ENCODE assay signal across 11 mouse cellular contexts in genomic region chr7:29052821-29053220, GRCm38 (mm10).
DNase-seq lines count a peak whose midpoint lies in the region; ATAC-seq and TF ChIP-seq lines count a peak whose summit lies in the region.
"Had no signal": no experiment of that assay in that cellular context is flagged by ENCODE, and none has a peak within 500 bp of the region (broad histone marks: within the 10 kb centered on the region; RNA-seq: fewer than 3 reads in every experiment).

No protein-coding gene starts in this region.

- H3K4me3 ChIP-seq in heart, embryonic 10.5 days = peak overlapping the region; percentile 29
- H3K4me3 ChIP-seq in midbrain, embryonic 12.5 days = 0 out of 2 replicates have a peak overlapping the region, but pooled peaks have one; percentile 5
- no peak overlapping the region for H3K4me3 ChIP-seq in midbrain, postnatal 0 days (ENCODE audit: low read depth, low read length)
- peak overlapping the region; percentile 31 for H3K4me3 ChIP-seq in limb, embryonic 13.5 days
- H3K4me3 ChIP-seq: left cerebral cortex, adult 2 months had no signal

- H3K4me2 ChIP-seq in midbrain, embryonic 12.5 days (replicated peaks) = no peak overlapping the region
- H3K4me2 ChIP-seq in midbrain, postnatal 0 days (ENCODE audit: low read depth, low read length, poor library complexity, severe bottlenecking) = no peak overlapping the region
- peak overlapping the region; percentile 57 for H3K4me2 ChIP-seq in limb, embryonic 13.5 days (replicated peaks)

- TF ChIP-seq CTCF in midbrain, postnatal 0 days (IDR thresholded peaks at IDR 0.05) = no peak

- H3K9ac ChIP-seq in midbrain, embryonic 12.5 days (replicated peaks) = no peak overlapping the region
- H3K9ac ChIP-seq in midbrain, postnatal 0 days (replicated peaks; ENCODE audit: low read length, poor library complexity, severe bottlenecking) = no peak overlapping the region
- peak overlapping the region; percentile 13; the same call in 1 of the 2 replicates for H3K9ac ChIP-seq in limb, embryonic 13.5 days

- no peak for ATAC-seq in midbrain, embryonic 12.5 days (ENCODE audit: low FRiP score, low read depth)
- no peak for ATAC-seq in midbrain, postnatal 0 days (ENCODE audit: low FRiP score)
- ATAC-seq in limb, embryonic 13.5 days (ENCODE audit: low FRiP score, low read depth) = no peak

- H3K27ac ChIP-seq in heart, embryonic 10.5 days = no peak overlapping the region
- H3K27ac ChIP-seq in midbrain, embryonic 12.5 days (replicated peaks) = no peak overlapping the region
- no peak overlapping the region for H3K27ac ChIP-seq in midbrain, postnatal 0 days (ENCODE audit: low read depth, low read length)
- no peak overlapping the region for H3K27ac ChIP-seq in limb, embryonic 13.5 days
- H3K27ac ChIP-seq: left cerebral cortex, adult 2 months; macrophage had no signal

- DNase-seq in heart, embryonic 10.5 days (ENCODE audit: low spot score) = no peak
- no peak for DNase-seq in heart, adult 8-10 months (ENCODE audit: low spot score)
- DNase-seq in midbrain, postnatal 0 days (ENCODE audit: low spot score) = no peak
- DNase-seq in cerebellum, adult 9-10 months = no peak
- DNase-seq in gastrocnemius, postnatal 4 days (ENCODE audit: low spot score in 2 of 2) = no peak
- DNase-seq in layer of hippocampus, postnatal 25 days (ENCODE audit: extremely low spot score in 1 of 2, low spot score in 1 of 2) = no peak
- DNase-seq: heart, postnatal 14 days had no signal

- H3K4me1 ChIP-seq in heart, embryonic 10.5 days = peaks cover 6% of the 10 kb centered on the region
- 0 out of 2 replicates have a peak, but pooled peaks cover 3% of the 10 kb centered on the region for H3K4me1 ChIP-seq in midbrain, embryonic 12.5 days
- no peaks in the 10 kb centered on the region for H3K4me1 ChIP-seq in midbrain, postnatal 0 days (ENCODE audit: insufficient read depth, low read length)
- peaks cover 7% of the 10 kb centered on the region for H3K4me1 ChIP-seq in limb, embryonic 13.5 days

- H3K36me3 ChIP-seq in heart, embryonic 10.5 days = no peaks in the 10 kb centered on the region
- no peaks in the 10 kb centered on the region for H3K36me3 ChIP-seq in midbrain, embryonic 12.5 days
- no peaks in the 10 kb centered on the region for H3K36me3 ChIP-seq in midbrain, postnatal 0 days (ENCODE audit: insufficient read depth, low read length)
- H3K36me3 ChIP-seq in limb, embryonic 13.5 days = no peaks in the 10 kb centered on the region

- H3K27me3 ChIP-seq in heart, embryonic 10.5 days (ENCODE audit: insufficient read depth, poor library complexity, severe bottlenecking) = peaks cover 78% of the 10 kb centered on the region
- H3K27me3 ChIP-seq in midbrain, embryonic 12.5 days = peaks cover 57% of the 10 kb centered on the region
- H3K27me3 ChIP-seq in midbrain, postnatal 0 days (ENCODE audit: insufficient read depth, low read length) = peaks cover 19% of the 10 kb centered on the region
- peaks cover 47% of the 10 kb centered on the region for H3K27me3 ChIP-seq in limb, embryonic 13.5 days

- WGBS in heart, embryonic 10.5 days = 3% methylated on average over 19 of the region's 19 CpGs
- WGBS in midbrain, embryonic 12.5 days = 7% methylated on average over 19 of the region's 19 CpGs
- 6% methylated on average over 19 of the region's 19 CpGs for WGBS in midbrain, postnatal 0 days
- WGBS in limb, embryonic 13.5 days = 6% methylated on average over 19 of the region's 19 CpGs

- H3K9me3 ChIP-seq in heart, embryonic 10.5 days = 0 out of 2 replicates have a peak, but pooled peaks cover 7% of the 10 kb centered on the region
- H3K9me3 ChIP-seq in midbrain, embryonic 12.5 days = no peaks in the 10 kb centered on the region
- H3K9me3 ChIP-seq in midbrain, postnatal 0 days (ENCODE audit: low read length) = no peaks in the 10 kb centered on the region
- 0 out of 2 replicates have a peak, but pooled peaks cover 10% of the 10 kb centered on the region for H3K9me3 ChIP-seq in limb, embryonic 13.5 days
